Mouse (Mus musculus) right cerebral cortex, postnatal 4 days (tissue): ENCODE measurements at regions not wholly inside any gene's neighbourhood (a gene's known extent, or its start where the extent isn't known, plus 50 kb on each side); places are given as distances from the start of the nearest gene placed in this dataset.
"Not testable (repeated sequence)": the region's sequence is repeated elsewhere in the genome, so short reads cannot be mapped to it uniquely, and the experiment has no call there.

Source experiments
- DNase-seq: peaks from one replicate; pipeline ENCODE4 v3.0.0-alpha.2; 2022

DNA sequence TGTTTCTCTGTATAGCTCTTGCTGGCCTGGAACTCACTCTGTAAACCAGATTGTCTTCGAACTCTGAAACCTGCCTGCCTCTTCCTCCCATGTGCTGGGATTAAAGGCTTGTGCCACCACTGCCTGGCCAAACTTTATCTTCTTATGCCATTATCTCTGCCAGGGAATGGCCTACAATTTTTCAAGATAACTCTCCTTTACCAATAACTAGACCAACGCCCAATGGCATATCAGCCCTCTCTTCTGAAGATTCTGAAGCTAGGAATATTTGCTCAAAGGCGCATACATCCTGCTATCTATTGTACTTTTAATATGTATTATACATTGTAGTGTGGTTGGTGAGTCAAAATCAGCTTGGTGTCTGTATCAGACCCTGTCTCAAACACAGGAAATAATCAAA, 235.4 kb upstream of the Cts3 start:
- not testable (repeated sequence) for DNase-seq

DNA sequence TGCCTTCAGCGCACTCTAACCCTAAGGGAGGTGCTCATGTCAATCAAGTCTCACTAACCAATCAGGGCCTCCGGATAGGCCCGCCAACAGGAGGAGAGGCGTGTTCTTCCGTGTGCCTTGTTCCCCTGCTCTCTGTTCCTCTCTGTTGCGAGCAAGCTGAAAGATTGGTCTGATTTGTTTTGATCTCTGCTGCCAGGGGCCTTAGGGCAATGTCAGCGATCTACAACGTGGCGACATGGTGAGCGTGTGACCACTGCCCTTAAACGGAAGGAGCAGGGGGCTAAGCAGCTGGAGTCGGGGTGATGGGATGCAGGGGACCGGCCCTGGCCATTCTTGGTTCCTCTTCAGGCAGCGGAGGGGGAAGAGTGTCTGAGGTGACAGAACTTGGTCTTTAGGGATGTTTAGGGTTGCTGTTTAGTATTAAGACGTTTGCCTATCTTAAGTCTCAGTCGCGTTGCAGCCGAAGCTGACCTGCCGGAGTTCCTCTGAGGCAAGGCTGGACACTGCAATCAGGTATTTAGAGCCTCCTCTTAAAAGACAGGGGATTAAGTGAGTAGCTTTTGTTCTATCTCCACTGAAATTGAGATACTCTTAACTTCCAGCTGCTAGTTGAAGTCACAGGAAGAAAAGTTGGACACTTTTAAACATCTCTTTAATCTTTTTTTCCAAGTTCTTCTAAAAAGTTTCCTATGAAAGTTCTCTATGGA, 234.4 kb upstream of the Cts3 start:
- peak; percentile 4 for DNase-seq

DNA sequence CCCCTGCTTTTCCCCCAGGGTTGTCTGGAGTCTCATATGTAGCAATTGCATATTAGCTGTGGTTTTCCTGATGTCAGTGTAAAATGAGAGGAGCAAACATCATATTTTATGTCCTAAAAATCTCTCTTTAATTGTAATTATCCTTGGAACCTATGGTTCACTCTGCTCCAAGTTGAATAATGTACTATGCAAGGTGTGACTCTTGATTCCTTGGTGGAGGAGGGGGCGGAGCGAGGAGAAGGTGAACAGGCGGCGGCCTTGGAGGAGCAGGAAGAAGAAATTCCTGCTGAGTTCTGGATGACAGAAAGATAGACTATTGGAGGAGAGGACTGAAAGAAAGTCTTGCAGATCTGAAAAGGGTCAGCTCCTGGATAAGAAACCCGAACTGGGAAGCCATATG, 233.8 kb upstream of the Cts3 start:
- not testable (repeated sequence) for DNase-seq

DNA sequence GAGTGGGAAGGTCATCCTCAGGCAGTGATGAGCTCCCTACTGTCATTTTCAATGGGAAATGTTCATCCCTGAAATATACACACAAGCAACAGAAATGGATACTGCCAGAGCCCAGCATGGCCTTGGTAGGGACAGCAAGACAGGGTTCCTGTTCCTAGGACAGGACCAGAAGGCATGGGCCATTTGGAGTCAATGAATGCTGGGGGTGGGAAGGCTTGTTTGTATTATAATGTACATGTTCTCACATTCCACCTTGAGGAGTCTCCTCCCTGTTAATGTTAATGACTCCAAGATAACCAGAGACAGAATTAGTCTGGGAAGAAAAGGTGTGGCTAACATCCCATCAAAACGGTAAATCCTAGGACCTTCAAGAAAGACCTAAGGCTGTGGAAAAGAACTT, 193.5 kb upstream of the Cts3 start:
- DNase-seq, result not testable (repeated sequence)
